Mouse (Mus musculus): ENCODE measurements at regions not wholly inside any gene's neighbourhood (a gene's known extent, or its start where the extent isn't known, plus 50 kb on each side); places are given as distances from the start of the nearest gene placed in this dataset.

GRCm38 (mm10) chr8:126733307-126733706 is 139.5 kb upstream of the Irf2bp2 start:
- ATAC-seq (ENCODE audit: low FRiP score, low TSS enrichment) = peak; percentile 29; the same call in 1 of the 2 replicates
- H3K4me1 ChIP-seq (ENCODE audit: control insufficient read depth, insufficient read depth, low read length) = peaks cover 33% of the 10 kb centered on the region
- H3K9me3 ChIP-seq (ENCODE audit: control insufficient read depth, low read length) = no peaks in the 10 kb centered on the region
- H3K4me2 ChIP-seq (ENCODE audit: low read length) = peak overlapping the region; percentile 7; the same call in 1 of the 2 replicates
- no peak overlapping the region for H3K4me3 ChIP-seq (replicated peaks; ENCODE audit: low read depth, low read length)
- WGBS = 19% methylated on average over 7 of the region's 7 CpGs
- H3K27me3 ChIP-seq (ENCODE audit: control insufficient read depth, insufficient read depth, low read length) = no peaks in the 10 kb centered on the region
- H3K27ac ChIP-seq (replicated peaks; ENCODE audit: low read depth, low read length) = peak overlapping the region; percentile 20
- no peak overlapping the region for H3K9ac ChIP-seq (replicated peaks; ENCODE audit: low read length)
- H3K36me3 ChIP-seq (ENCODE audit: control insufficient read depth, insufficient read depth, low read length) = no peaks in the 10 kb centered on the region
- DNase-seq = peak; percentile 69

GRCm38 (mm10) chr8:126730017-126730631 is 136.3 kb upstream of the Irf2bp2 start:
- WGBS = 81% methylated on average over 3 of the region's 3 CpGs

GRCm38 (mm10) chr8:126728987-126729632 is 135.3 kb upstream of the Irf2bp2 start:
- Histone ChIP-seq H3K9me3 (ENCODE audit: control insufficient read depth, low read length) (no peaks in the 10 kb centered on the region), H3K36me3 (ENCODE audit: control insufficient read depth, insufficient read depth, low read length) (no peaks in the 10 kb centered on the region), H3K9ac (replicated peaks; ENCODE audit: low read length) (no peak overlapping the region), H3K27ac (replicated peaks; ENCODE audit: low read depth, low read length) (no peak overlapping the region), H3K4me1 (ENCODE audit: control insufficient read depth, insufficient read depth, low read length) (peaks cover 16% of the 10 kb centered on the region), H3K27me3 (ENCODE audit: control insufficient read depth, insufficient read depth, low read length) (no peaks in the 10 kb centered on the region), H3K4me3 (replicated peaks; ENCODE audit: low read depth, low read length) (no peak overlapping the region), H3K4me2 (ENCODE audit: low read length) (no peak overlapping the region)
- no peak for DNase-seq
- no peak for ATAC-seq (ENCODE audit: low FRiP score, low TSS enrichment)
- WGBS = 87% methylated on average over 12 of the region's 12 CpGs

More at GRCm38 (mm10) chr8:126730017-126730631, 136.3 kb upstream of the Irf2bp2 start:
- Histone ChIP-seq H3K4me3 (replicated peaks; ENCODE audit: low read depth, low read length) (no peak overlapping the region), H3K27ac (replicated peaks; ENCODE audit: low read depth, low read length) (no peak overlapping the region), H3K27me3 (ENCODE audit: control insufficient read depth, insufficient read depth, low read length) (no peaks in the 10 kb centered on the region), H3K9ac (replicated peaks; ENCODE audit: low read length) (no peak overlapping the region), H3K4me1 (ENCODE audit: control insufficient read depth, insufficient read depth, low read length) (peaks cover 20% of the 10 kb centered on the region), H3K36me3 (ENCODE audit: control insufficient read depth, insufficient read depth, low read length) (no peaks in the 10 kb centered on the region), H3K4me2 (ENCODE audit: low read length) (no peak overlapping the region), H3K9me3 (ENCODE audit: control insufficient read depth, low read length) (no peaks in the 10 kb centered on the region)
- no peak for ATAC-seq (ENCODE audit: low FRiP score, low TSS enrichment)
- DNase-seq = no peak

GRCm38 (mm10) chr8:126728135-126728534 is 134.3 kb upstream of the Irf2bp2 start:
- no peak for DNase-seq
- ATAC-seq (ENCODE audit: low FRiP score, low TSS enrichment) = no peak
- no peaks in the 10 kb centered on the region for H3K27me3 ChIP-seq (ENCODE audit: control insufficient read depth, insufficient read depth, low read length)
- H3K4me3 ChIP-seq (replicated peaks; ENCODE audit: low read depth, low read length) = no peak overlapping the region
- H3K36me3 ChIP-seq (ENCODE audit: control insufficient read depth, insufficient read depth, low read length) = no peaks in the 10 kb centered on the region
- WGBS = 97% methylated on average over 5 of the region's 5 CpGs
- no peaks in the 10 kb centered on the region for H3K9me3 ChIP-seq (ENCODE audit: control insufficient read depth, low read length)
- H3K9ac ChIP-seq (replicated peaks; ENCODE audit: low read length) = no peak overlapping the region
- no peak overlapping the region for H3K27ac ChIP-seq (replicated peaks; ENCODE audit: low read depth, low read length)
- peaks cover 10% of the 10 kb centered on the region for H3K4me1 ChIP-seq (ENCODE audit: control insufficient read depth, insufficient read depth, low read length)
- no peak overlapping the region for H3K4me2 ChIP-seq (ENCODE audit: low read length)

- 90% methylated on average over 2 of the region's 2 CpGs for WGBS
- H3K4me2 ChIP-seq (ENCODE audit: low read length) = no peak overlapping the region
- H3K36me3 ChIP-seq (ENCODE audit: control insufficient read depth, insufficient read depth, low read length) = no peaks in the 10 kb centered on the region
- H3K4me3 ChIP-seq (replicated peaks; ENCODE audit: low read depth, low read length) = no peak overlapping the region
- H3K27ac ChIP-seq (replicated peaks; ENCODE audit: low read depth, low read length) = no peak overlapping the region
- ATAC-seq (ENCODE audit: low FRiP score, low TSS enrichment) (no peak), DNase-seq (no peak)
- no peak overlapping the region for H3K9ac ChIP-seq (replicated peaks; ENCODE audit: low read length)
- 0 out of 2 replicates have a peak, but pooled peaks cover 1% of the 10 kb centered on the region for H3K4me1 ChIP-seq (ENCODE audit: control insufficient read depth, insufficient read depth, low read length)
- no peaks in the 10 kb centered on the region for H3K9me3 ChIP-seq (ENCODE audit: control insufficient read depth, low read length)
- no peaks in the 10 kb centered on the region for H3K27me3 ChIP-seq (ENCODE audit: control insufficient read depth, insufficient read depth, low read length)
Observed at GRCm38 (mm10) chr8:126727068-126727467, 133.3 kb upstream of the Irf2bp2 start.

- Histone ChIP-seq H3K4me2 (ENCODE audit: low read length) (no peak overlapping the region), H3K4me1 (ENCODE audit: control insufficient read depth, insufficient read depth, low read length) (no peaks in the 10 kb centered on the region), H3K27ac (replicated peaks; ENCODE audit: low read depth, low read length) (no peak overlapping the region), H3K4me3 (replicated peaks; ENCODE audit: low read depth, low read length) (no peak overlapping the region), H3K9ac (replicated peaks; ENCODE audit: low read length) (no peak overlapping the region), H3K36me3 (ENCODE audit: control insufficient read depth, insufficient read depth, low read length) (no peaks in the 10 kb centered on the region), H3K9me3 (ENCODE audit: control insufficient read depth, low read length) (no peaks in the 10 kb centered on the region), H3K27me3 (ENCODE audit: control insufficient read depth, insufficient read depth, low read length) (no peaks in the 10 kb centered on the region)
- ATAC-seq (ENCODE audit: low FRiP score, low TSS enrichment) (no peak), DNase-seq (no peak)
- WGBS = 89% methylated on average over 9 of the region's 9 CpGs
Observed at GRCm38 (mm10) chr8:126723259-126724122, 129.7 kb upstream of the Irf2bp2 start.

GRCm38 (mm10) chr8:126721621-126722020 is 127.8 kb upstream of the Irf2bp2 start:
- Histone ChIP-seq H3K27me3 (ENCODE audit: control insufficient read depth, insufficient read depth, low read length) (no peaks in the 10 kb centered on the region), H3K4me1 (ENCODE audit: control insufficient read depth, insufficient read depth, low read length) (no peaks in the 10 kb centered on the region), H3K9me3 (ENCODE audit: control insufficient read depth, low read length) (no peaks in the 10 kb centered on the region), H3K4me3 (replicated peaks; ENCODE audit: low read depth, low read length) (no peak overlapping the region), H3K9ac (replicated peaks; ENCODE audit: low read length) (no peak overlapping the region), H3K4me2 (ENCODE audit: low read length) (no peak overlapping the region), H3K36me3 (ENCODE audit: control insufficient read depth, insufficient read depth, low read length) (no peaks in the 10 kb centered on the region), H3K27ac (replicated peaks; ENCODE audit: low read depth, low read length) (no peak overlapping the region)
- 68% methylated on average over 10 of the region's 10 CpGs for WGBS
- DNase-seq = peak; percentile 45
- ATAC-seq (ENCODE audit: low FRiP score, low TSS enrichment) = no peak

- H3K4me3 ChIP-seq (replicated peaks; ENCODE audit: low read depth, low read length) = no peak overlapping the region
- ATAC-seq (ENCODE audit: low FRiP score, low TSS enrichment) (no peak), DNase-seq (no peak)
- H3K9ac ChIP-seq (replicated peaks; ENCODE audit: low read length) = no peak overlapping the region
- H3K4me1 ChIP-seq (ENCODE audit: control insufficient read depth, insufficient read depth, low read length) = no peaks in the 10 kb centered on the region
- 90% methylated on average over 4 of the region's 4 CpGs for WGBS
- H3K9me3 ChIP-seq (ENCODE audit: control insufficient read depth, low read length) = no peaks in the 10 kb centered on the region
- H3K4me2 ChIP-seq (ENCODE audit: low read length) = no peak overlapping the region
- H3K27ac ChIP-seq (replicated peaks; ENCODE audit: low read depth, low read length) = no peak overlapping the region
- no peaks in the 10 kb centered on the region for H3K36me3 ChIP-seq (ENCODE audit: control insufficient read depth, insufficient read depth, low read length)
- H3K27me3 ChIP-seq (ENCODE audit: control insufficient read depth, insufficient read depth, low read length) = no peaks in the 10 kb centered on the region
Observed at GRCm38 (mm10) chr8:126720473-126721145, 126.8 kb upstream of the Irf2bp2 start.

Measured in midbrain, embryonic 14.5 days (tissue).